Mouse (Mus musculus) liver, embryonic 14.5 days (tissue): ENCODE measurements around the gene Tpo.

Experiments
- CTCF ChIP-seq: IDR thresholded peaks from 2 replicates; pipeline ENCODE4 v1.5.1; 2016; ENCODE audit warnings: antibody characterized with exemption, low read depth, control low read depth
- EP300 ChIP-seq: IDR thresholded peaks from 2 replicates; pipeline ENCODE4 v1.6.1; 2016; ENCODE audit warnings: antibody characterized with exemption, low read depth

- no peak for TF ChIP-seq CTCF
- TF ChIP-seq EP300 = no peak
Observed at GRCm38 (mm10) chr12:30177529-30177928, 45.1 kb upstream of the Tpo start.
